Mouse (Mus musculus): ENCODE data around the gene Marcks. TPM values are rescaled to one million over a fixed set of nuclear protein-coding genes. Genes with fewer than 3 reads are reported as not detected.

The Marcks gene
- polyA plus RNA-seq (2015; fragmentation: Nextera tagmentation; extraction: Ambion mirVana) = 49.3 and 65.5 TPM in 2 replicates

GRCm38 (mm10) chr10:37138778-37139442 lies at the start of gene Marcks:
Gene Marcks, minus strand, starts transcription at chr10:37138920.

Other genes with a start within 250 kb of the Marcks start
- gene Hdac2, start 164.4 kb downstream of the Marcks start, polyA plus RNA-seq (2015; fragmentation: Nextera tagmentation; extraction: Ambion mirVana) = 100 and 117 TPM in 2 replicates

Data from urinary bladder, postnatal 0 days (tissue).